Mouse (Mus musculus) C2C12 (cell line): ENCODE results near the gene Col10a1.

ENCODE experiments used
- CEBPB ChIP-seq: IDR thresholded peaks from one replicate; pipeline ENCODE4 v1.6.1; 2011; ENCODE audit warnings: low read depth, mild to moderate bottlenecking, control low read depth, moderate library complexity
- CTCF ChIP-seq: IDR thresholded peaks from one replicate; pipeline ENCODE4 v1.5.1; 2011; ENCODE audit not compliant: control insufficient read depth, insufficient read depth, insufficient read length
- MAX ChIP-seq: IDR thresholded peaks from one replicate; pipeline ENCODE4 v1.6.1; 2011; ENCODE audit warnings: mild to moderate bottlenecking, control low read depth

DNA sequence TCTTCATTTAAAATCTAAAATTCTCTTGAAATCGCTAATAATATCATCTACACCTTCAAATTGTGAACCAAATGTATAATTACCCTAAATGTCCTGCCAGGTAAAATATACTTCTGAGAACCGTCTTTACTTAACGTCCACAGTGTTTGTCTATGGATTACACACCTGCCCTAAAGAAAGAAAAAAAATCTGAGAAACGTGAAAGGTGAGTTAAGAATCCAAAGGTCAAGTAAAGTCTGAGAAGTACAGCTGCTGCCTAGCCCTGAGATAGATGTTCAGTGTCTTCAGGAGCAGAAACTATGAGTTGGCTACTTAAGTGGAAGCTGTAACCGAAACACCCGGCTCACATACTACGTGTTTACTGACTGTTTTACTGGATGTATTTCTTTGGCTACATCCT is 16.4 kb upstream of the Col10a1 start:
- TF ChIP-seq CTCF, result no peak
- no peak for TF ChIP-seq MAX
- TF ChIP-seq CEBPB, result no peak
